Mouse (Mus musculus) Muller cell, postnatal 12 days (primary cell): ENCODE results near the gene Gm14440.
"Not testable (repeated sequence)": the region's sequence is repeated elsewhere in the genome, so short reads cannot be mapped to it uniquely, and the experiment has no call there.

ENCODE experiments used
- DNase-seq: peaks from one replicate; pipeline ENCODE4 v3.0.0-alpha.2; 2015; ENCODE audit errors: inconsistent ontology term

The Gm14440 gene

GRCm38 (mm10) chr2:175274825-175275224 lies at the start of gene Gm14440:
Gene Gm14440, plus strand, starts transcription at chr2:175275125.
- DNase-seq = not testable (repeated sequence)
